Comparison of ENCODE assay signal across 18 mouse cellular contexts in genomic region chr9:4680244-4680643, GRCm38 (mm10).
A peak's percentile ranks its signal among the peaks of the same experiment; 100 is the strongest.
DNase-seq lines count a peak whose midpoint lies in the region; ATAC-seq and TF ChIP-seq lines count a peak whose summit lies in the region.
"Had no signal": no experiment of that assay in that cellular context is flagged by ENCODE, and none has a peak within 500 bp of the region (broad histone marks: within the 10 kb centered on the region; RNA-seq: fewer than 3 reads in every experiment).

No protein-coding gene starts in this region.

- no peak overlapping the region for H3K4me3 ChIP-seq in forebrain, embryonic 15.5 days
- no peak overlapping the region for H3K4me3 ChIP-seq in forebrain, embryonic 12.5 days (replicated peaks)
- H3K4me3 ChIP-seq in intestine, postnatal 0 days (ENCODE audit: low read depth, low read length) = no peak overlapping the region
- H3K4me3 ChIP-seq: hindbrain, embryonic 15.5 days; liver, embryonic 15.5 days; neural tube, embryonic 13.5 days had no signal

- no peak for TF ChIP-seq CTCF in intestine, postnatal 0 days (IDR thresholded peaks at IDR 0.05; ENCODE audit: low read depth)

- H3K4me2 ChIP-seq in forebrain, embryonic 15.5 days (replicated peaks) = no peak overlapping the region
- H3K4me2 ChIP-seq in forebrain, embryonic 12.5 days = no peak overlapping the region
- no peak overlapping the region for H3K4me2 ChIP-seq in intestine, postnatal 0 days (replicated peaks; ENCODE audit: low read depth)
- H3K4me2 ChIP-seq: hindbrain, embryonic 15.5 days; liver, embryonic 15.5 days; neural tube, embryonic 13.5 days had no signal

- intact Hi-C loops in gastrocnemius, postnatal 36 days (cut with DNase I) = no loop called here

- H3K36me3 ChIP-seq in forebrain, embryonic 15.5 days = no peaks in the 10 kb centered on the region
- no peaks in the 10 kb centered on the region for H3K36me3 ChIP-seq in forebrain, embryonic 12.5 days (replicated peaks)
- no peaks in the 10 kb centered on the region for H3K36me3 ChIP-seq in intestine, postnatal 0 days (ENCODE audit: control insufficient read depth, insufficient read depth)
- H3K36me3 ChIP-seq: hindbrain, embryonic 15.5 days; liver, embryonic 15.5 days; neural tube, embryonic 13.5 days had no signal

- H3K9ac ChIP-seq in forebrain, embryonic 15.5 days (replicated peaks) = no peak overlapping the region
- no peak overlapping the region for H3K9ac ChIP-seq in forebrain, embryonic 12.5 days
- no peak overlapping the region for H3K9ac ChIP-seq in intestine, postnatal 0 days (ENCODE audit: low read depth, low read length)
- H3K9ac ChIP-seq: hindbrain, embryonic 15.5 days; liver, embryonic 15.5 days; neural tube, embryonic 13.5 days had no signal

- no peaks in the 10 kb centered on the region for H3K9me3 ChIP-seq in forebrain, embryonic 15.5 days
- no peaks in the 10 kb centered on the region for H3K9me3 ChIP-seq in forebrain, embryonic 12.5 days
- H3K9me3 ChIP-seq in intestine, postnatal 0 days (ENCODE audit: control insufficient read depth) = no peaks in the 10 kb centered on the region
- H3K9me3 ChIP-seq: hindbrain, embryonic 15.5 days; liver, embryonic 15.5 days; neural tube, embryonic 13.5 days had no signal

- peaks cover 3% of the 10 kb centered on the region; the same call in 1 of the 2 replicates for H3K4me1 ChIP-seq in forebrain, embryonic 15.5 days
- no peaks in the 10 kb centered on the region for H3K4me1 ChIP-seq in forebrain, embryonic 12.5 days
- H3K4me1 ChIP-seq in intestine, postnatal 0 days (replicated peaks; ENCODE audit: control insufficient read depth, insufficient read depth, low read length) = no peaks in the 10 kb centered on the region
- H3K4me1 ChIP-seq: hindbrain, embryonic 15.5 days; liver, embryonic 15.5 days; neural tube, embryonic 13.5 days had no signal

- peak; percentile 75; the same call in 1 of the 2 replicates for ATAC-seq in forebrain, embryonic 15.5 days (replicated peaks)
- ATAC-seq in forebrain, embryonic 12.5 days (ENCODE audit: low FRiP score) = no peak
- ATAC-seq in intestine, postnatal 0 days = no peak

- 45% methylated on average over 2 of the region's 2 CpGs for WGBS in forebrain, embryonic 15.5 days
- WGBS in forebrain, embryonic 12.5 days = 92% methylated on average over 2 of the region's 2 CpGs
- 79% methylated on average over 2 of the region's 2 CpGs for WGBS in intestine, postnatal 0 days

- no peaks in the 10 kb centered on the region for H3K27me3 ChIP-seq in forebrain, embryonic 15.5 days
- H3K27me3 ChIP-seq in forebrain, embryonic 12.5 days = no peaks in the 10 kb centered on the region
- no peaks in the 10 kb centered on the region for H3K27me3 ChIP-seq in intestine, postnatal 0 days (replicated peaks; ENCODE audit: control insufficient read depth, insufficient read depth, low read length)
- H3K27me3 ChIP-seq: hindbrain, embryonic 15.5 days; liver, embryonic 15.5 days; neural tube, embryonic 13.5 days had no signal

- peak; percentile 56 for DNase-seq in retina, postnatal 1 day
- DNase-seq in retina, embryonic 14.5 days (ENCODE audit: low spot score) = no peak
- peak; percentile 78 to 81 for DNase-seq in cerebellum, postnatal 10 days
- DNase-seq in gastrocnemius, postnatal 36 days = no peak
- DNase-seq: adrenal gland, postnatal 10 days; gastrocnemius, postnatal 25 days; heart, postnatal 14 days; kidney, adult 18-20 months; kidney, postnatal 25 days; lung, postnatal 10 days; right cerebral cortex, postnatal 4 days; thymus, postnatal 36 days had no signal

- H3K27ac ChIP-seq in forebrain, embryonic 15.5 days (replicated peaks) = no peak overlapping the region
- no peak overlapping the region for H3K27ac ChIP-seq in forebrain, embryonic 12.5 days
- H3K27ac ChIP-seq in intestine, postnatal 0 days (ENCODE audit: low read depth, low read length) = no peak overlapping the region
- H3K27ac ChIP-seq: hindbrain, embryonic 15.5 days; liver, embryonic 15.5 days; neural tube, embryonic 13.5 days had no signal

Comparison
In these comparisons a context has a peak if more than half of its experiments do, and no peak if none do; other contexts are left out.
1. DNase-seq: peak in retina, postnatal 1 day (single experiment) and cerebellum, postnatal 10 days (2 of 2); none in retina, embryonic 14.5 days (single experiment) and gastrocnemius, postnatal 36 days (0 of 2).